Mouse (Mus musculus): ENCODE measurements around the gene Lsm12. TPM values are rescaled to one million over a fixed set of nuclear protein-coding genes. Genes with fewer than 3 reads are reported as not detected.

Gene Lsm12
- polyA plus RNA-seq, 1 experiment from 2014 or later, result 137 TPM

DNA sequence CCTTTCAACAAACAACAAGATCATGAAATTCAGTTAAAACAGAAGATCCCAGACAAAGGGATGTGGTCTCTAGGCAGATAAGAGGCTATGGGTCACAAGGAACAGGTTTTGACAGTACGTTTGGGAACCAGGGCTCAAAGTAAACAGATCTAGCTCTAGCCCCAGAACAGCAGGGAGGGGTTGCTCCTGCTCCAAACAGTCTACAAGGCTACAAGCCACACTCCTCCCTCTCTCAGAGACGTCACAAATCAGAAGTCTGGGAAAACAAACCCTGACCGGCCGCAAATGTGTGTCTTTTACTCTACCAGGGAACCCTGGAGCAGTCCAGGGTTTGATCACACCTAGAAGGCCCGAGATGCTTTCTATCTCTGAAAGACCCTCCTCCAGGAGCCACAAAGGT is 25.9 kb upstream of the Lsm12 start:
- Histone ChIP-seq H3K36me3 (replicated peaks) (peaks cover 9% of the 10 kb centered on the region), H3K27me3 (ENCODE audit: poor library complexity, severe bottlenecking) (peaks cover 3% of the 10 kb centered on the region; the same call in 1 of the 2 replicates), H3K27ac (0 out of 2 replicates have a peak overlapping the region, but pooled peaks have one; percentile 27), H3K4me3 (no peak overlapping the region), H3K4me1 (peaks cover 86% of the 10 kb centered on the region), H3K9me3 (no peaks in the 10 kb centered on the region)
- WGBS, result 64% methylated on average over 5 of the region's 5 CpGs
- no peak for DNase-seq (ENCODE audit: extremely low spot score, low spot score)

DNA sequence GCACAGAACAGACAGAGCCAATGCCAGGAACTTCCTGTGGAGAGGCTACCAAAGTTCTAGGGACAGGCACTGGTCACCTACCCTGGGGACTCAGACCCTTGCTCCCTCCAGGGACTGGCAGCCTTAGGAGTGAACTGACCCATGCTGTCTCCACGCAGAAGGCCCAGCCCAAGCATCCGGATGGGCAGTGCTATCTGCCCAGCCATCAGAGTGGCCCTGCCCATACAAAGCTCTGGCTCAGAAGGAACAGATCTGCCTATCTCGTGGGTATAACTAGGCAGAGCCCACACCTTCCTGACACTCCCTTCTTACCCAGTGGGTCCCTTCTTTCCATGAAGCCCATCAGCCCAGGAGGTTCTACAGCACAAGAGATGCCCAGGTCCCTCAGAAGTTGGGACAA is 25.1 kb upstream of the Lsm12 start:
- no peaks in the 10 kb centered on the region for H3K9me3 ChIP-seq
- H3K27ac ChIP-seq, result no peak overlapping the region
- no peak for DNase-seq (ENCODE audit: extremely low spot score, low spot score)
- peaks cover 14% of the 10 kb centered on the region for H3K36me3 ChIP-seq (replicated peaks)
- no peak overlapping the region for H3K4me3 ChIP-seq
- 70% methylated on average over 3 of the region's 3 CpGs for WGBS
- H3K4me1 ChIP-seq, result peaks cover 78% of the 10 kb centered on the region
- H3K27me3 ChIP-seq (ENCODE audit: poor library complexity, severe bottlenecking), result peaks cover 3% of the 10 kb centered on the region; the same call in 1 of the 2 replicates

GRCm38 (mm10) chr11:102209742-102210141 is 24.6 kb upstream of the Lsm12 start:
- peaks cover 18% of the 10 kb centered on the region for H3K36me3 ChIP-seq (replicated peaks)
- no peaks in the 10 kb centered on the region for H3K9me3 ChIP-seq
- no peak for DNase-seq (ENCODE audit: extremely low spot score, low spot score)
- H3K27ac ChIP-seq, result peak overlapping the region; percentile 68; the same call in 1 of the 2 replicates
- WGBS, result 25% methylated on average over 2 of the region's 2 CpGs
- peaks cover 3% of the 10 kb centered on the region; the same call in 1 of the 2 replicates for H3K27me3 ChIP-seq (ENCODE audit: poor library complexity, severe bottlenecking)
- peaks cover 73% of the 10 kb centered on the region for H3K4me1 ChIP-seq
- H3K4me3 ChIP-seq, result no peak overlapping the region

- peak overlapping the region; percentile 68 for H3K27ac ChIP-seq
- H3K27me3 ChIP-seq (ENCODE audit: poor library complexity, severe bottlenecking), result peaks cover 3% of the 10 kb centered on the region; the same call in 1 of the 2 replicates
- no peaks in the 10 kb centered on the region for H3K9me3 ChIP-seq
- WGBS, result 47% methylated on average over 3 of the region's 4 CpGs
- no peak overlapping the region for H3K4me3 ChIP-seq
- no peak for DNase-seq (ENCODE audit: extremely low spot score, low spot score)
- peaks cover 64% of the 10 kb centered on the region for H3K4me1 ChIP-seq
- peaks cover 27% of the 10 kb centered on the region for H3K36me3 ChIP-seq (replicated peaks)
Measured at GRCm38 (mm10) chr11:102208846-102209245, 23.8 kb upstream of the Lsm12 start.

GRCm38 (mm10) chr11:102207825-102208777 is 23.0 kb upstream of the Lsm12 start:
- peaks cover 3% of the 10 kb centered on the region; the same call in 1 of the 2 replicates for H3K27me3 ChIP-seq (ENCODE audit: poor library complexity, severe bottlenecking)
- H3K4me1 ChIP-seq, result peaks cover 59% of the 10 kb centered on the region
- no peaks in the 10 kb centered on the region for H3K9me3 ChIP-seq
- peak overlapping the region; percentile 68 for H3K27ac ChIP-seq
- peak overlapping the region; percentile 23 for H3K4me3 ChIP-seq
- peaks cover 31% of the 10 kb centered on the region for H3K36me3 ChIP-seq (replicated peaks)
- WGBS, result 44% methylated on average over 11 of the region's 11 CpGs
- DNase-seq (ENCODE audit: extremely low spot score, low spot score), result peak; percentile 73

GRCm38 (mm10) chr11:102206481-102206880 is 21.4 kb upstream of the Lsm12 start:
- Histone ChIP-seq H3K4me3 (no peak overlapping the region; the same call in 1 of the 2 replicates), H3K4me1 (peaks cover 52% of the 10 kb centered on the region), H3K9me3 (no peaks in the 10 kb centered on the region), H3K36me3 (replicated peaks) (peaks cover 47% of the 10 kb centered on the region), H3K27ac (peak overlapping the region; percentile 60), H3K27me3 (ENCODE audit: poor library complexity, severe bottlenecking) (peaks cover 3% of the 10 kb centered on the region; the same call in 1 of the 2 replicates)
- 72% methylated on average over 30 of the region's 30 CpGs for WGBS
- no peak for DNase-seq (ENCODE audit: extremely low spot score, low spot score)

DNA sequence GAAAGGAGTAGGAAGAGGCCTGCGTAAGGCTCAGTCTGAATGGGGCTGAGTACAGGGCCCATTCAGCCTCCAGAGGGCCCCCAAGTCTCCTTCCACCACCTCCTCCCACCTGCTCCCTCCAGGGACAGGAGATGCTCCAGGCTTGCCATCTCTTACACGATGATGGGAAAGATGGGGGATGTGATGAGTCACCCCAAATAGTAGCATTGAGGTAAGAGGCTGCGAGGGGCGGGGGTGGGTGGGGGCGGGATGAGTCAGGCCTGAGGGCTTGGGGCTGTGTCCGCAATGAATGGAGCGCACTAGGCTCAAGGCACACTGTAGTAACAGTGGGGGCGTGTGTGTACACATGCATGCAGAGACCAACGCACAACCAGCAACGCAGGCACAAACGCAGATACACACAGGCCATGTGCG is 16.3 kb upstream of the Lsm12 start:
- Histone ChIP-seq H3K27me3 (ENCODE audit: poor library complexity, severe bottlenecking) (no peaks in the 10 kb centered on the region), H3K36me3 (replicated peaks) (peaks cover 90% of the 10 kb centered on the region), H3K4me3 (no peak overlapping the region), H3K4me1 (peaks cover 19% of the 10 kb centered on the region), H3K9me3 (no peaks in the 10 kb centered on the region), H3K27ac (no peak overlapping the region)
- 85% methylated on average over 12 of the region's 12 CpGs for WGBS
- DNase-seq (ENCODE audit: extremely low spot score, low spot score), result no peak

DNA sequence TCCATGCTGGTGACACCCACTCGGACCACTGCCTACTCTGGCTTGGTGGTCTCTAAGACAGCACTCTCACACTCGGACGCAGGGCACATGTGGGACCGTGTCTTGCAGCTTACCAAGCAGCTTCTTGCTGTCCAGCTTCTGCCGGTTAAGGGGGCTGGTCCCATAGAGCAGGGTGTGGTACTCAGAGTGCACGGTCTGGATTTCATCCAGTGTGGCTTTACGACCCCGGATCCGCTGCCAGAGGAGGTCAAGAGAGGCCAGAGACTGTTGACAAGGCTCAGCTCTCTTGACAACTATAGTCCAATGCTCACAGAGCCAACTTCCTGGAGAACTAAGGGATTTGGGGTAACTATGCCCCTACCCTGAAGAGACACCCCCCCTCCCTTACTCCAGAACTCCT is 14.8 kb upstream of the Lsm12 start:
- 75% methylated on average over 9 of the region's 9 CpGs for WGBS
- Histone ChIP-seq H3K27me3 (ENCODE audit: poor library complexity, severe bottlenecking) (no peaks in the 10 kb centered on the region), H3K4me3 (no peak overlapping the region), H3K27ac (no peak overlapping the region), H3K9me3 (no peaks in the 10 kb centered on the region), H3K36me3 (replicated peaks) (peaks cover 94% of the 10 kb centered on the region), H3K4me1 (peaks cover 17% of the 10 kb centered on the region; the same call in 1 of the 2 replicates)
- no peak for DNase-seq (ENCODE audit: extremely low spot score, low spot score)

DNA sequence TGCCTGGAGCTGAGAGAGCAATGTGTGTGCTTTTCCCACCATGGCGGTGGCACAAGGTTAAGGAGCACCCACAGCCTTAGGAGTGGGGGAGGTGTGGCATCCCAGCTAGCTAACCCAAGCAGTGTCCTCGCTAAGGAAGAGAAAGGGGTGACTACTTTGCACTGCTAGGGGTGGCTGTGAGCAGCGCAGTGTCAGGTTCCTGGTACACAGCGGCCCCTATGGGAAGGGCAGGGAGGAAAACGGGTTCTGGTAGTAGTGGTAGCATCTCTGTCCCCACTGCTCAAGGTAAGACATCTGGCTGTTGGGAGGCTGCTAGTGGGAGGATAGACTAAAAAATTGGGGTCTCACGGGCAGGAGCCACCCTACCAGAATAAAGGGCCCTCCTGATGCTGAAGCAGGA is 13.1 kb upstream of the Lsm12 start:
- Histone ChIP-seq H3K4me1 (peaks cover 17% of the 10 kb centered on the region; the same call in 1 of the 2 replicates), H3K27me3 (ENCODE audit: poor library complexity, severe bottlenecking) (no peaks in the 10 kb centered on the region), H3K27ac (no peak overlapping the region), H3K36me3 (replicated peaks) (peaks cover 96% of the 10 kb centered on the region), H3K4me3 (no peak overlapping the region), H3K9me3 (no peaks in the 10 kb centered on the region)
- peak; percentile 13 for DNase-seq (ENCODE audit: extremely low spot score, low spot score)
- 66% methylated on average over 6 of the region's 6 CpGs for WGBS

- no peaks in the 10 kb centered on the region for H3K9me3 ChIP-seq
- WGBS, result 90% methylated on average over 21 of the region's 21 CpGs
- no peak for DNase-seq (ENCODE audit: extremely low spot score, low spot score)
- H3K36me3 ChIP-seq (replicated peaks), result peaks cover 93% of the 10 kb centered on the region
- no peak overlapping the region for H3K27ac ChIP-seq
- peaks cover 20% of the 10 kb centered on the region for H3K4me1 ChIP-seq
- H3K27me3 ChIP-seq (ENCODE audit: poor library complexity, severe bottlenecking), result no peaks in the 10 kb centered on the region
- no peak overlapping the region for H3K4me3 ChIP-seq
Measured at GRCm38 (mm10) chr11:102196018-102196797, 11.1 kb upstream of the Lsm12 start.

- no peak for DNase-seq (ENCODE audit: extremely low spot score, low spot score)
- H3K27ac ChIP-seq, result no peak overlapping the region
- no peaks in the 10 kb centered on the region for H3K27me3 ChIP-seq (ENCODE audit: poor library complexity, severe bottlenecking)
- H3K4me1 ChIP-seq, result peaks cover 31% of the 10 kb centered on the region
- WGBS, result 88% methylated on average over 9 of the region's 9 CpGs
- no peaks in the 10 kb centered on the region for H3K9me3 ChIP-seq
- no peak overlapping the region for H3K4me3 ChIP-seq
- H3K36me3 ChIP-seq (replicated peaks), result peaks cover 70% of the 10 kb centered on the region
Measured at GRCm38 (mm10) chr11:102193657-102194440, 8.8 kb upstream of the Lsm12 start.

DNA sequence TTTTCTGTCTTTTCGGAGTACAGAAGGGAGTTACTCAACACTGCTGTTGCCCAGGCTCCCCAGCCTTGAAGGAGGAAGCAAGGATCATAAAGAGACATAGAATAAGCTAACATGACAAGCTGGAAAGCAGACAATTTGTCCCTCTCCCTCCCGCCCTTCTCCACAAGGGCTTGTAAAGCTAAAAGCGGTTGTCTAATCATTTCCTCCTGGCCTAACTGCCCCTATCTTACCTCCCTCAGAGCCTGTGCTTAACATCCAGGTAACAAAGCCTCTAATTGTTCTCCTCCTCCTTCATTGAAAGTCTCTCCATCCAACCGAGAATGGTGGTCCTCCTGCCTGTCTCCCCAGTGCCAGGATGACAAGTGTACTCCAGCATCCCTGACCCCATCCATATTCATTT is 5.8 kb upstream of the Lsm12 start:
- Histone ChIP-seq H3K9me3 (no peaks in the 10 kb centered on the region), H3K27me3 (ENCODE audit: poor library complexity, severe bottlenecking) (no peaks in the 10 kb centered on the region), H3K27ac (no peak overlapping the region), H3K4me3 (peak overlapping the region; percentile 72), H3K36me3 (replicated peaks) (peaks cover 41% of the 10 kb centered on the region), H3K4me1 (peaks cover 27% of the 10 kb centered on the region)
- 50% methylated on average over 4 of the region's 4 CpGs for WGBS
- no peak for DNase-seq (ENCODE audit: extremely low spot score, low spot score)
